Mouse (Mus musculus) intestine, embryonic 16.5 days (tissue): Measurements from ENCODE around the gene Cpsf2. TPM values are rescaled to one million over a fixed set of nuclear protein-coding genes. Genes with fewer than 3 reads are reported as not detected.

Experiments
- polyA plus RNA-seq: library from polyadenylated mRNA; unstranded; fragments of >200 nt; fragmentation: Nextera tagmentation; extraction: Ambion mirVana; gene quantifications from 2 replicates; pipeline ENCODE4 v1.2.1, GENCODE M21; 2015

Gene Cpsf2
- polyA plus RNA-seq, 1 experiment from 2014 or later, result 22.8 TPM

Other genes starting within 250 kb of the Cpsf2 start
- gene Fbln5, start 156.9 kb upstream of the Cpsf2 start, polyA plus RNA-seq, result 59.6 and 64.9 TPM in 2 replicates
- gene Trip11, start 62.7 kb upstream of the Cpsf2 start, polyA plus RNA-seq, result 21.5 and 25.7 TPM in 2 replicates
- 13.1 and 14.0 TPM in 2 replicates for gene Atxn3, start 17.7 kb upstream of the Cpsf2 start, polyA plus RNA-seq
- 0.75 and 0.86 TPM in 2 replicates for gene Slc24a4, start 152.7 kb downstream of the Cpsf2 start, polyA plus RNA-seq